18 mouse cellular contexts compared by ENCODE assay signal in genomic region chr4:21173019-21173418, GRCm38 (mm10).
DNase-seq lines count a peak whose midpoint lies in the region; ATAC-seq and TF ChIP-seq lines count a peak whose summit lies in the region.
"Had no signal": no experiment of that assay in that cellular context is flagged by ENCODE, and none has a peak within 500 bp of the region (broad histone marks: within the 10 kb centered on the region; RNA-seq: fewer than 3 reads in every experiment).

No protein-coding gene starts in this region.

- H3K9ac ChIP-seq in hindbrain, embryonic 11.5 days (ENCODE audit: low read depth, low read length): no peak overlapping the region
- H3K9ac ChIP-seq in hindbrain, embryonic 13.5 days: no peak overlapping the region
- H3K9ac ChIP-seq in neural tube, embryonic 15.5 days (replicated peaks): no peak overlapping the region
- H3K9ac ChIP-seq in hindbrain, postnatal 0 days (replicated peaks; ENCODE audit: low read length): no peak overlapping the region
- H3K9ac ChIP-seq in midbrain, postnatal 0 days (replicated peaks; ENCODE audit: low read length, poor library complexity, severe bottlenecking): no peak overlapping the region
- H3K9ac ChIP-seq: heart, embryonic 12.5 days; intestine, embryonic 15.5 days had no signal

- no peak overlapping the region for H3K27ac ChIP-seq in hindbrain, embryonic 11.5 days (ENCODE audit: low read depth, low read length)
- no peak overlapping the region for H3K27ac ChIP-seq in hindbrain, embryonic 13.5 days
- H3K27ac ChIP-seq in neural tube, embryonic 15.5 days (replicated peaks): no peak overlapping the region
- H3K27ac ChIP-seq in hindbrain, postnatal 0 days: no peak overlapping the region
- 0 out of 2 replicates have a peak overlapping the region, but pooled peaks have one; percentile 1 for H3K27ac ChIP-seq in midbrain, postnatal 0 days (ENCODE audit: low read depth, low read length)
- H3K27ac ChIP-seq: embryonic facial prominence, embryonic 10.5 days; heart, adult 2 months; intestine, embryonic 15.5 days had no signal

- 0 out of 2 replicates have a peak, but pooled peaks have one; percentile 47 for ATAC-seq in hindbrain, embryonic 11.5 days (ENCODE audit: low FRiP score)
- ATAC-seq in hindbrain, embryonic 13.5 days (ENCODE audit: low FRiP score): no peak
- ATAC-seq in neural tube, embryonic 15.5 days (ENCODE audit: low FRiP score): peak; percentile 57; the same call in 1 of the 2 replicates
- no peak for ATAC-seq in hindbrain, postnatal 0 days
- peak; percentile 38; the same call in 1 of the 2 replicates for ATAC-seq in midbrain, postnatal 0 days (ENCODE audit: low FRiP score)
- ATAC-seq: forebrain, embryonic 16.5 days; intestine, embryonic 15.5 days had no signal

- H3K4me1 ChIP-seq in hindbrain, embryonic 11.5 days (replicated peaks; ENCODE audit: control insufficient read depth, insufficient read depth, low read length): no peaks in the 10 kb centered on the region
- H3K4me1 ChIP-seq in hindbrain, embryonic 13.5 days (replicated peaks): peaks cover 6% of the 10 kb centered on the region; the same call in 1 of the 2 replicates
- no peaks in the 10 kb centered on the region for H3K4me1 ChIP-seq in neural tube, embryonic 15.5 days
- no peaks in the 10 kb centered on the region for H3K4me1 ChIP-seq in hindbrain, postnatal 0 days (ENCODE audit: insufficient read depth, low read length)
- H3K4me1 ChIP-seq in midbrain, postnatal 0 days (ENCODE audit: insufficient read depth, low read length): no peaks in the 10 kb centered on the region
- H3K4me1 ChIP-seq: embryonic facial prominence, embryonic 10.5 days; heart, embryonic 12.5 days; intestine, embryonic 15.5 days had no signal

- 83% methylated on average over 1 of the region's 1 CpGs for WGBS in hindbrain, embryonic 11.5 days
- WGBS in hindbrain, embryonic 13.5 days: 67% methylated on average over 1 of the region's 1 CpGs
- WGBS in neural tube, embryonic 15.5 days: 62% methylated on average over 1 of the region's 1 CpGs
- 63% methylated on average over 1 of the region's 1 CpGs for WGBS in hindbrain, postnatal 0 days
- 78% methylated on average over 1 of the region's 1 CpGs for WGBS in midbrain, postnatal 0 days

- TF ChIP-seq CTCF in hindbrain, postnatal 0 days (IDR thresholded peaks at IDR 0.05; ENCODE audit: low read depth): no peak
- no peak for TF ChIP-seq CTCF in midbrain, postnatal 0 days (IDR thresholded peaks at IDR 0.05)

- H3K9me3 ChIP-seq in hindbrain, embryonic 11.5 days (ENCODE audit: control insufficient read depth, low read length): no peaks in the 10 kb centered on the region
- H3K9me3 ChIP-seq in hindbrain, embryonic 13.5 days: no peaks in the 10 kb centered on the region
- H3K9me3 ChIP-seq in neural tube, embryonic 15.5 days (replicated peaks): no peaks in the 10 kb centered on the region
- no peaks in the 10 kb centered on the region for H3K9me3 ChIP-seq in hindbrain, postnatal 0 days (ENCODE audit: low read length)
- H3K9me3 ChIP-seq in midbrain, postnatal 0 days (ENCODE audit: low read length): no peaks in the 10 kb centered on the region
- H3K9me3 ChIP-seq: embryonic facial prominence, embryonic 10.5 days; heart, embryonic 12.5 days; intestine, embryonic 15.5 days had no signal

- no peaks in the 10 kb centered on the region for H3K36me3 ChIP-seq in hindbrain, embryonic 11.5 days (ENCODE audit: control insufficient read depth, insufficient read depth, low read length)
- no peaks in the 10 kb centered on the region for H3K36me3 ChIP-seq in hindbrain, embryonic 13.5 days
- H3K36me3 ChIP-seq in neural tube, embryonic 15.5 days: no peaks in the 10 kb centered on the region
- H3K36me3 ChIP-seq in hindbrain, postnatal 0 days (ENCODE audit: insufficient read depth, low read length): no peaks in the 10 kb centered on the region
- no peaks in the 10 kb centered on the region for H3K36me3 ChIP-seq in midbrain, postnatal 0 days (ENCODE audit: insufficient read depth, low read length)
- H3K36me3 ChIP-seq: embryonic facial prominence, embryonic 10.5 days; heart, embryonic 12.5 days; intestine, embryonic 15.5 days had no signal

- H3K27me3 ChIP-seq in hindbrain, embryonic 11.5 days (ENCODE audit: control insufficient read depth, insufficient read depth, low read length): no peaks in the 10 kb centered on the region
- no peaks in the 10 kb centered on the region for H3K27me3 ChIP-seq in hindbrain, embryonic 13.5 days
- H3K27me3 ChIP-seq in neural tube, embryonic 15.5 days (replicated peaks): no peaks in the 10 kb centered on the region
- H3K27me3 ChIP-seq in hindbrain, postnatal 0 days (ENCODE audit: insufficient read depth, low read length): no peaks in the 10 kb centered on the region
- H3K27me3 ChIP-seq in midbrain, postnatal 0 days (ENCODE audit: insufficient read depth, low read length): no peaks in the 10 kb centered on the region
- H3K27me3 ChIP-seq: heart, embryonic 12.5 days; intestine, embryonic 15.5 days had no signal

- no peak for DNase-seq in hindbrain, embryonic 11.5 days (ENCODE audit: low spot score)
- no peak for DNase-seq in neural tube, embryonic 10.5 days (ENCODE audit: extremely low spot score, low spot score)
- DNase-seq in hindbrain, postnatal 0 days (ENCODE audit: low spot score): peak; percentile 46
- peak; percentile 30 for DNase-seq in midbrain, postnatal 0 days (ENCODE audit: low spot score)
- DNase-seq in heart, adult 9 months (ENCODE audit: low spot score in 2 of 2): no peak
- DNase-seq in B cell, adult 2 months: no peak
- DNase-seq: adrenal gland, adult 2 months; adrenal gland, postnatal 25 days; cerebellum, adult 2 months; cerebellum, postnatal 10 days; gastrocnemius, postnatal 14 days; heart, adult 2 months had no signal

- no peak overlapping the region for H3K4me3 ChIP-seq in hindbrain, embryonic 11.5 days (ENCODE audit: low read depth, low read length)
- no peak overlapping the region for H3K4me3 ChIP-seq in hindbrain, embryonic 13.5 days
- H3K4me3 ChIP-seq in neural tube, embryonic 15.5 days (replicated peaks): no peak overlapping the region
- no peak overlapping the region for H3K4me3 ChIP-seq in hindbrain, postnatal 0 days (ENCODE audit: low read length)
- H3K4me3 ChIP-seq in midbrain, postnatal 0 days (ENCODE audit: low read depth, low read length): no peak overlapping the region
- H3K4me3 ChIP-seq: embryonic facial prominence, embryonic 10.5 days; heart, adult 2 months; heart, embryonic 12.5 days; intestine, embryonic 15.5 days had no signal

- no peak overlapping the region for H3K4me2 ChIP-seq in hindbrain, embryonic 11.5 days (replicated peaks; ENCODE audit: low read depth, low read length)
- H3K4me2 ChIP-seq in hindbrain, embryonic 13.5 days: no peak overlapping the region
- no peak overlapping the region for H3K4me2 ChIP-seq in neural tube, embryonic 15.5 days
- H3K4me2 ChIP-seq in hindbrain, postnatal 0 days (ENCODE audit: low read depth, low read length): no peak overlapping the region
- no peak overlapping the region for H3K4me2 ChIP-seq in midbrain, postnatal 0 days (ENCODE audit: low read depth, low read length, poor library complexity, severe bottlenecking)
- H3K4me2 ChIP-seq: heart, embryonic 12.5 days; intestine, embryonic 15.5 days had no signal

Comparison
In these comparisons a context has a peak if more than half of its experiments do, and no peak if none do; other contexts are left out.
1. ATAC-seq: peak in hindbrain, embryonic 11.5 days (single experiment), neural tube, embryonic 15.5 days (single experiment) and midbrain, postnatal 0 days (single experiment); none in hindbrain, embryonic 13.5 days (single experiment) and hindbrain, postnatal 0 days (single experiment).
2. DNase-seq: peak in hindbrain, postnatal 0 days (single experiment) and midbrain, postnatal 0 days (single experiment); none in hindbrain, embryonic 11.5 days (single experiment), neural tube, embryonic 10.5 days (single experiment), heart, adult 9 months (0 of 2) and B cell, adult 2 months (0 of 2).